Mouse (Mus musculus): ENCODE results near the gene Chrna3. TPM values are rescaled to one million over a fixed set of nuclear protein-coding genes. Genes with fewer than 3 reads are reported as not detected.

The Chrna3 gene
- polyA plus RNA-seq, 1 experiment from 2014 or later: 0.03 TPM

DNA sequence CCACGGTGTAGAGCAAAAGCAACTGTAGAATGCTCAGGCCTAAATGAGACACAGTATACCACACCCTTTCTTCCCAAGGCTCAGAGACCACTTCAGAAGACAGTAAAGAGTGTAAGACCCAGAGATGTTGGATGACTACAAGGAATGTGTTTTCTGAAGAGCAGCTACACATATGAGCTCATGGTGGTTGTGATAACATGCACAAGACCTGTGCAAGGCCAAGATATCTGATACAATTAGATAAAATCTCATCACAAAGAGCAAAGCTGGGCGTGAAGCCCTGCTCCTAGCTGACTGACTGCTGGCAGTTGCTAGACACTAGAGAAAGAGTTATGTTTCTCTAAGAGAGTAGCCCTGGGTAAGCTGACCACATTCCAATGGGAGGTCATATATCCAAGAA is 16.7 kb downstream of the Chrna3 start:
- ATAC-seq: no peak
- ChIA-PET POLR2A (no interaction called here), CTCF (interaction anchor here (1.1 to 1.5 kb wide), 3 partner anchors 10 to 15 kb away, joined by 3 to 5 read pairs (median 3); no protein-coding TSS in a partner anchor)
- in situ Hi-C loops (cut with MboI; ENCODE audit: low pct_unique_long_range_greater_than_20kb): no loop called here
- no peak for TF ChIP-seq CTCF (IDR thresholded peaks at IDR 0.05)
- H3K27me3 ChIP-seq: peaks cover 27% of the 10 kb centered on the region
- DNase-seq (ENCODE audit: low read depth, low spot score): no peak

DNA sequence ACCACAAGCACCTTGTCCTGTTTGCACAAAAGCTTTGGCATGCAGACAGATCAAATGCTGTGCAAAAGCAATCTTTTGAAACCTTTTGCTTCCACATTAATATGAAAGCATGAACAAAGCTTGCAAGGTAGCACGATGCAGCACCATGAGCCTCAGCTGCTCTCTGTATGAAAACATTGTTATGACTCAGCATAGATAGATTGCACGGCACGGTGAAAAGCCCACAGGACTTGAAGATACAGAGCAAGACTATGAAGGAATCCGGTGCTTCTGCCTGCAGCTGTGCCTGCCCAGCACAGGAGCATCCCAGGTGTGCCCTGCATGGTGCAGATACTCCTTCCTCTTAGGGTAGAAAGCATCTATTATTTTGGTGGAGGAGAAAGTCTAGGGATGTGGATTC is 22.8 kb downstream of the Chrna3 start:
- peaks cover 59% of the 10 kb centered on the region for H3K27me3 ChIP-seq
- DNase-seq (ENCODE audit: low read depth, low spot score) (no peak), ATAC-seq (no peak)
- in situ Hi-C loops (cut with MboI; ENCODE audit: low pct_unique_long_range_greater_than_20kb): no loop called here
- no peak for TF ChIP-seq CTCF (IDR thresholded peaks at IDR 0.05)
- ChIA-PET CTCF (no interaction called here), POLR2A (no interaction called here)

DNA sequence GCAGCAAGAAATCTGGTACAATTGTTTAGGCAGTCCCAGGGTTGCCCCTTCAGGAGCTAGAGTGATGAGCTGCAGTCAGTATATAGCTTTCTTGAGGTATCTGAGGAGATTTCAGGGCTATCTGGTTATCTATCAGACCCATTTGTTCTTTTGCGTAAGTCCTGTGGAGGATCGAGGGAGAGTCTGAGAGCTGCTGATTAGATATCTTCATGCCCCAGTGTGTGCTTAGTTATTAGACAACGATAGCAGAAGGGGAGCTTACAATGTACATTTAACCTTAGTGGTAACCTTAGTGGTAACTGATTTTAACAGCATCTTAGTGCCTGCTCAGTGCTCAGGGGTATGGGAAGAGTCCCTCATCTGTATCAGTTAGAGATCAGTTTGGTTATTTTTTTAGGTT is 30.7 kb downstream of the Chrna3 start:
- H3K27me3 ChIP-seq: peaks cover 39% of the 10 kb centered on the region
- POLR2A ChIA-PET: no interaction called here
- ATAC-seq: no peak
- no peak for DNase-seq (ENCODE audit: low read depth, low spot score)
- TF ChIP-seq CTCF (IDR thresholded peaks at IDR 0.05): no peak
- CTCF ChIA-PET: no interaction called here
- in situ Hi-C loops (cut with MboI; ENCODE audit: low pct_unique_long_range_greater_than_20kb): no loop called here

DNA sequence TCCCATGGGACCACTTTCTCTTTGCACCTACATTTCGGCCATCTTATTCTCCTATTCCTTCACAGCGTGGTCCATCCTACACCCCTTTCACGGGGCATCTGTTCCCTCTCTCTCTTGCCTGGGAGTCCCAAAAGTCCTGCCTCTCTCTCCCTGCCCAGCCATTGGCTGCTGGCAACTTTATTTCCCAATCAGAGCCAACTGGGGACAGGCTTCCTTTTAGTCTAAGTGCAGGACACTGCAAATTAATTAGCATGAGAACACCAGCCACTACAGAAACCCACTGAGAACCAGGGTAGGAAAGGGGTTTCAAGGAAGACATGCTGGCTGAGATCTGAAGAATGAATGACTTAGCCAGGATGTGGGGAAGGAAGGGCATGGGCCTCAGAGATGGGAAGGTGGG is 32.0 kb downstream of the Chrna3 start:
- ChIA-PET POLR2A (no interaction called here), CTCF (no interaction called here)
- ATAC-seq (no peak), DNase-seq (ENCODE audit: low read depth, low spot score) (no peak)
- peaks cover 36% of the 10 kb centered on the region for H3K27me3 ChIP-seq
- no peak for TF ChIP-seq CTCF (IDR thresholded peaks at IDR 0.05)
- in situ Hi-C loops (cut with MboI; ENCODE audit: low pct_unique_long_range_greater_than_20kb): no loop called here

DNA sequence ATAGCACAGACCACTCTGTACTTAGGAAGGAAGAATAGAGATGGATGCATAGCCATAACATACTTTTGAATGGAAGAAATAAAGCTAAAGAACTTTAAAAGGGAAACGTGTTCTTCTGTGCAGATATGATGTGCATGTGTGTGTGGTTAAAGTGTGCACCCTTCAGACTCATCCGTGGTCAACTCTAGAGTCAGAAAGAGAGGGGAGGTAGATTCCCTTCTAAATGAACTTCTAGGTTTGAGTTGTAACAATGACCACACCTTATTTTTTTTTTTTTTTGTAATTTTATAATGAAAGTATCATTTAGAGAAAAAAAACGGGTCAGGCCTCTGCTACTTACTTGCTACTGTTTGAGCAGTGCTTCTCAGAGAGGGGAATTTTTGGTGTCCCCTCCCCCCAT is 36.0 kb downstream of the Chrna3 start:
- ATAC-seq: no peak
- POLR2A ChIA-PET: no interaction called here
- TF ChIP-seq CTCF (IDR thresholded peaks at IDR 0.05): no peak

DNA sequence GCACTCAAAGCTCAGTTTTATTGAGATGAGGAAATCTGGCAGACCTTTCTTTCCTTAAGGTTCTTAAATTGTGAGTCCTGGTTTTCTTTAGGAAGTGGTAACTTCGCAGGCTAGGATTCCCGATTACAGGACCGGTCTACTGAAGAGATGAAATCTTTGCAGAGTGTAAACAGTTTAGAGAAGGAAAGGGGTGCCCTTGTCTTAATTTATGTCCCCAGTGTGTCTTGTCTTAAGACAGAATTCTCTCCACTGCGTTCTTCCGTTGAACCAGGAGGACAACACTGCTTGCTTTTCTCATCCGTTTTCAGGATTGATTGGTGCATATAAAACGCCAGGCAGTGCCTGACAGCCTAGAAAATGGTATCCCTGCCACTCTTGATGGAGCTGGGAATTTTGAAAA is 44.0 kb downstream of the Chrna3 start:
- H3K27me3 ChIP-seq: peaks cover 57% of the 10 kb centered on the region
- ATAC-seq: no peak
- ChIA-PET CTCF (no interaction called here), POLR2A (no interaction called here)
- no peak for DNase-seq (ENCODE audit: low read depth, low spot score)
- in situ Hi-C loops (cut with MboI; ENCODE audit: low pct_unique_long_range_greater_than_20kb): no loop called here
- TF ChIP-seq CTCF (IDR thresholded peaks at IDR 0.05): no peak

More for the DNA sequence above, 36.0 kb downstream of the Chrna3 start:
- in situ Hi-C loops (cut with MboI; ENCODE audit: low pct_unique_long_range_greater_than_20kb): no loop called here
- CTCF ChIA-PET: interaction anchor here (0.8 kb wide), 1 partner anchor 18 kb away, joined by 3 read pairs; no protein-coding TSS in a partner anchor
- peaks cover 34% of the 10 kb centered on the region for H3K27me3 ChIP-seq
- DNase-seq (ENCODE audit: low read depth, low spot score): no peak

DNA sequence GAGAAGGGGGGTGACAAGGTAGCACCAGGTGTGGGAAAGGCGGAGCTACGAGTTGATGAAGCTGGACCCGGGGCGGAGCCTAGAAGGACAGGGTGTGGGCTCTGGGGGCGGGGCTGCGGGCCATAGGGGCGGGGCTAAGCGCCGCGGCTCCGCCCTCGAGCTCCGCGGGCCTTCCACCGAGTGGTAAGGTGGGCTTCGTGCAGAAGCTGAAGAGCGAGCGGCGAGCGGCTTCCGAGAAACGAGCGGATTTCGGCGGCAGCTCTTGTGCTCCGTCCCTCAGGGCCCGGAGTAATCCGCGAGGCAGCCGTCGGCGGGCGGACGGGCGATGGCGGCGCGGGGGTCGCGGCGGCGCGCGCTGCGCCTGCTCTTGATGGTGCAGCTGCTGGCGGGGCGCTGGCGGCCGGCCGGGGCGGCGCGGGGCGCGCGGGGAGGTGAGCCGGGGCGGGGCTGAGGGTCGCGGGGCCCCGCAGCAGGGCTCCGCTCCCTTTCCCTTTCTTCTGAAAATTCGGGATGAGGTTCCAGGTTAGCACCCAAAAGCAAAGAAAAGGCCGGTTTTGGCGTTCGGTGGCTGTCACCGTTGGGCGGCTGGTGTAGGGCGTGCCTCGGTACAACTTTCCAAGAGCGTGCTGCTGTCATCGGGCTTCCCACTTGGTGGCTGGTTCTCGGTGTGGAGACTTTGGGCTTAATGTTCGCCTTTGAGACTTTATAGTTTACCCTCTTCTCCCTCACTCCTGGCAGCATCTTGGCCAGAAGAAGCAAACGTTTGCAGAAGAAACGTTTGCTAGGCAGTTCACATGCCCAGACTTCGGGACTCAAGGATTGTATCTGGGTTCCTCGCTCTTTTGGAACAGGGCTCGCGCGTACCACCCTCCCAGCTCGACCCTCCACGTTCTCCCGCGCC is 44.8 kb downstream of the Chrna3 start:
- ChIA-PET POLR2A (no interaction called here), CTCF (no interaction called here)
- in situ Hi-C loops (cut with MboI; ENCODE audit: low pct_unique_long_range_greater_than_20kb): no loop called here
- ATAC-seq: no peak
- H3K27me3 ChIP-seq: peaks cover 65% of the 10 kb centered on the region
- no peak for TF ChIP-seq CTCF (IDR thresholded peaks at IDR 0.05)
- no peak for DNase-seq (ENCODE audit: low read depth, low spot score)

DNA sequence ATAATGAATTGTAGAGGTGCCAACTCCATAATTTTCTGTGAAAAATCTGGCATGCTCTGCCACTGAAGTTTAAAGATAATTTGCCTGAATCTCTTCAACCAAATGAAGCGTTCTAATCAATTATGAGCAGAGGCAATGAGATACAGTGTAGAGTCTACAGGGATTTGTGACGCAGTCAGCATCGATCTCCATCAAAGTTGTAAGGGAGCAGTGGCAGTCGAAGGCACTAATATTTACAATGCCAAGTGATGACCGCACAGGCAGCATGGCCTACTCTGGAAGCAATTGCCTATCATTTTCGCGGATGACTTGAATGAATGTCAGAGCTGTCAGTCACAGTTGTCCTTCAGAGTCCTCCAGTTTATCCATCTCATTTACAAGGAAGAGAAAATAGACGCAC is 45.7 kb downstream of the Chrna3 start, which contains the start of gene Chrna5:
TSS of gene Chrna5 (plus strand) at position 207 of the 400 bp plus-strand sequence.
- DNase-seq (ENCODE audit: low read depth, low spot score) (no peak), ATAC-seq (no peak)
- no peak for TF ChIP-seq CTCF (IDR thresholded peaks at IDR 0.05)
- in situ Hi-C loops (cut with MboI; ENCODE audit: low pct_unique_long_range_greater_than_20kb): no loop called here
- POLR2A ChIA-PET: no interaction called here
- peaks cover 74% of the 10 kb centered on the region for H3K27me3 ChIP-seq
- CTCF ChIA-PET: interaction anchor here (1.4 kb wide), 1 partner anchor 9 kb away, joined by 3 read pairs; no protein-coding TSS in a partner anchor

DNA sequence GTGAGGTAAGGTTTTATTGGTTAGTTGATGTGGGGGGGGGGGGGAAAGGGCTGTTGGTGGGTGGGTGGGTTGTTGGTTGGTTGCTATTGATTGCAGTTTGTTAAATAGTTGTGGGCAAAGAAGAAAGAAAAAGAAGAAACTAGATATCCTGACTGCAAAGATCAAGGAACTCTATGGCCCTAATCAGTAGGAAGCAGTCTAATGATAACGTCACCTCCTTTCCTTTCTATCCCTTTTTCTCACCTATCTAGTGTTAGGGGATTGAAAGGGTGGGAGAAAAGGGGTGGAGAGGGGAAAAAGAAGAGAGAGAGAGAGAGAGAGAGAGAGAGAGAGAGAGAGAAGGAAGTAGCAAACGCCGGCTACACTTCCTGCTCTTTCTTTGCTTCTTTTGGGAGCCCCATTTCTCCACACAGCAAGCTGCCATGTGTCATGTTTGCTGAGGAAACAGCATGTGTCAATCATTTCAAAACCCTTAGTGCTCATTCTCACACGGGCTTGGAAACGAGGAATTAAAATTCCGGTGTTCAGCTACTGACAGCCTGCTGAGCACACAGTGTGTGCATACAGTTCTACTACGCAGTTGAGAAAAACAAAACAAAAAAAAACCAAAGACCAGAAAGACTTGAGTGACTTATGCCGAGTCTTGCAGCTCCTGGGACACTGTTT is 56.3 kb downstream of the Chrna3 start:
- ATAC-seq (no peak), DNase-seq (ENCODE audit: low read depth, low spot score) (no peak)
- in situ Hi-C loops (cut with MboI; ENCODE audit: low pct_unique_long_range_greater_than_20kb): no loop called here
- POLR2A ChIA-PET: no interaction called here
- peaks cover 3% of the 10 kb centered on the region for H3K27me3 ChIP-seq
- no peak for TF ChIP-seq CTCF (IDR thresholded peaks at IDR 0.05)
- CTCF ChIA-PET: no interaction called here

DNA sequence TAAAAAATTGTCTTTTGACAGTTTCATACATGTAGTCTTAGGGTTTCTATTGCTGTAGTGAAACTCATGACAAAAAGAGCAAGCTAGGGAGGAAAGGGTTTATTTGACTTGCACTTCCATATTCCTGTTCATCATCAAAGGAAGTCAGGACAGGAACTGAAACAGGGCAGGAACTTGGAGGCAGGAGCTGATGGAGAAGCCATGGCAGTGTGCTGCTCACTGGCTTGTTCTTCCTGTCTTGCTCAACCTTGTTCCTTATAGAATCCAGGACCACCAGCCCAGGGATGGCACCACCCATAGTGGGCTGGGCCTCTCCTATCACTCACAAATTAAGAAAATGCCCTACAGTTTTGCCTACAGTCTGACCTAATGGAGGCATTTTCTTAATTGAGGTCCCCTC is 62.7 kb downstream of the Chrna3 start:
- ChIA-PET CTCF (interaction anchor here (1.3 kb wide), 1 partner anchor 13 kb away, joined by 3 read pairs; no protein-coding TSS in a partner anchor), POLR2A (no interaction called here)
- no peak for DNase-seq (ENCODE audit: low read depth, low spot score)
- no peak for ATAC-seq
- H3K27me3 ChIP-seq: no peaks in the 10 kb centered on the region
- no peak for TF ChIP-seq CTCF (IDR thresholded peaks at IDR 0.05)
- in situ Hi-C loops (cut with MboI; ENCODE audit: low pct_unique_long_range_greater_than_20kb): no loop called here

DNA sequence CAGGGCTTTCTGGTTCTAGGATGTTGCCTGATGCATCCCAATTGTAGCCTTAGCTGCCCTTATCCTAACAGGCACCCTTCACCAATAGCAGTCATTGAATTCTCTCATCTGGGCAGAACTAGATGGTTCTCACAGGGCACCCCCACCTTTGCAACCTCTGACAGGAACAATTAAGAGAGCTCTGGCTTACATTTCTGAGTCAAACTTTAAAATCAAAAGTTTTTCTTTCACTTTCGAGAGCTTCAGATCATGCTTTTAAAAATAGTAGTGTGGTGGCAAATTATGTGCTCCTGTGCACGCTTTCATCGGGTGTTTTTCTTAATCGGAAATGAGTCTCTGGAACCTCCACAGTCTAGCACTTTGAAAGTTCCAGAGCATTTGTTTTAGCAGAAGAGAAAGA is 65.3 kb downstream of the Chrna3 start:
- no peak for TF ChIP-seq CTCF (IDR thresholded peaks at IDR 0.05)
- in situ Hi-C loops (cut with MboI; ENCODE audit: low pct_unique_long_range_greater_than_20kb): no loop called here
- ATAC-seq (no peak), DNase-seq (ENCODE audit: low read depth, low spot score) (no peak)
- no peaks in the 10 kb centered on the region for H3K27me3 ChIP-seq
- CTCF ChIA-PET: no interaction called here
- POLR2A ChIA-PET: no interaction called here

Other genes starting within 250 kb of the Chrna3 start
- gene Ireb2, start 162.8 kb downstream of the Chrna3 start, polyA plus RNA-seq (2021): 41.8 TPM
- 0.27 TPM for gene Hykk, start 109.3 kb downstream of the Chrna3 start, polyA plus RNA-seq (2021)
- 243 TPM for gene Psma4, start 75.8 kb downstream of the Chrna3 start, polyA plus RNA-seq (2021)
- gene AY074887, start 75.6 kb downstream of the Chrna3 start, polyA plus RNA-seq (2021): 0.65 TPM
- 0.06 TPM for gene Chrna5, start 45.7 kb downstream of the Chrna3 start, polyA plus RNA-seq (2021)
- gene Chrnb4, start 22.2 kb upstream of the Chrna3 start, polyA plus RNA-seq (2021): 0.05 TPM
- 33.9 TPM for gene Ube2q2, start 122.3 kb upstream of the Chrna3 start, polyA plus RNA-seq (2021)
- 76.0 TPM for gene Fbxo22, start 182.4 kb upstream of the Chrna3 start, polyA plus RNA-seq (2021)

Data from Patski (cell line).